Mouse (Mus musculus): Measurements from ENCODE around the gene Fgfr2.

The Fgfr2 gene

DNA sequence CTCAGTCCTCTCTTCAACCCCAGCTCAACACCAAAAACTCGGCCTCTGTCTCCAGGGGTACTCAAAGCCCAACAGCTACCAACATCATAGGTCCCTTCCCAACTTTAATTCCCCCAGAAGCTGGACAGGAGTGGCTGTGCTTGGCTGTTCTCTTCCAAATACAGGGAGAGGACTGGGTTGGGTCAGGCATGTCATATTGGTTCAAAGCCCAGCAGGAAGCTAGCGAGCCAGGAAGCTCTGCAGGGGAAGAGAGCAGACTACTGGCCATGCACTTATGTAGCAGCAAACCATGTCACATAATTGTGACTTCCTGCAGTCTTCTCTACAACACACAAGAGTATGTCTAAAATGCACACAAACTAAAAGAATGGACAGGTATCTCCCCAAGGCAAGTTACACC, 321.1 kb downstream of the Fgfr2 start:
- in situ Hi-C loops (cut with MboI; ENCODE audit: unreplicated experiment in 2 of 2) = loop anchor here in 1 of 2 experiments (5.0 kb wide), 1 partner anchor 35 kb away; no protein-coding TSS in a partner anchor

- in situ Hi-C loops (cut with MboI; ENCODE audit: unreplicated experiment in 2 of 2) = loop anchor here in 1 of 2 experiments (5.0 kb wide), 1 partner anchor 34 kb away; no protein-coding TSS in a partner anchor
Observed at GRCm38 (mm10) chr7:132801509-132801908, 321.6 kb downstream of the Fgfr2 start.

DNA sequence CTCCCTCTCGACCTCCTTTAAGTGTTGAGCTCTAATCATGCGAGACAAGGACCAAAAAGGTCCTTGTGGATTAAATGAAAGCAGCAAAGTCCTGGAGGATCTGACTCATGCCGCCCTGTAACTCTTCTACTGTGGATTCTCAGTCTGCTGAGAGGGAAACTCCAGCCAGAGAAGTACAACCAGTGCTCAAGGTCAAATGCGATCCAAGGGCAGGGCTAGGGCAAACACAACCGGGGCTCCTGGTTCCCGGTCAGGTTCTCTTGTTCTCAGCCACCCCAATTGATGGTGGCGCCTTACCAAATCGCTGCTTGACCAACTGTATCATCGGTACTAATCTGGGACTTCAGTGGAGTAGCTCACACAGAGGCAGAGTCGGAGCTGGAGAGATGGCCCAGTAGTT, 322.3 kb downstream of the Fgfr2 start:
- in situ Hi-C loops (cut with MboI; ENCODE audit: unreplicated experiment in 2 of 2) = loop anchor here in 1 of 2 experiments (5.0 kb wide), 1 partner anchor 34 kb away; no protein-coding TSS in a partner anchor

GRCm38 (mm10) chr7:132799119-132800016, 323.8 kb downstream of the Fgfr2 start:
- in situ Hi-C loops (cut with MboI; ENCODE audit: unreplicated experiment in 2 of 2) = loop anchor here in 1 of 2 experiments (5.0 kb wide), 1 partner anchor 32 kb away; no protein-coding TSS in a partner anchor

- in situ Hi-C loops (cut with MboI; ENCODE audit: unreplicated experiment in 2 of 2) = no loop called here
Observed at GRCm38 (mm10) chr7:132795141-132795540, 328.0 kb downstream of the Fgfr2 start.

GRCm38 (mm10) chr7:132793467-132793866, 329.7 kb downstream of the Fgfr2 start:
- in situ Hi-C loops (cut with MboI; ENCODE audit: unreplicated experiment in 2 of 2) = no loop called here

DNA sequence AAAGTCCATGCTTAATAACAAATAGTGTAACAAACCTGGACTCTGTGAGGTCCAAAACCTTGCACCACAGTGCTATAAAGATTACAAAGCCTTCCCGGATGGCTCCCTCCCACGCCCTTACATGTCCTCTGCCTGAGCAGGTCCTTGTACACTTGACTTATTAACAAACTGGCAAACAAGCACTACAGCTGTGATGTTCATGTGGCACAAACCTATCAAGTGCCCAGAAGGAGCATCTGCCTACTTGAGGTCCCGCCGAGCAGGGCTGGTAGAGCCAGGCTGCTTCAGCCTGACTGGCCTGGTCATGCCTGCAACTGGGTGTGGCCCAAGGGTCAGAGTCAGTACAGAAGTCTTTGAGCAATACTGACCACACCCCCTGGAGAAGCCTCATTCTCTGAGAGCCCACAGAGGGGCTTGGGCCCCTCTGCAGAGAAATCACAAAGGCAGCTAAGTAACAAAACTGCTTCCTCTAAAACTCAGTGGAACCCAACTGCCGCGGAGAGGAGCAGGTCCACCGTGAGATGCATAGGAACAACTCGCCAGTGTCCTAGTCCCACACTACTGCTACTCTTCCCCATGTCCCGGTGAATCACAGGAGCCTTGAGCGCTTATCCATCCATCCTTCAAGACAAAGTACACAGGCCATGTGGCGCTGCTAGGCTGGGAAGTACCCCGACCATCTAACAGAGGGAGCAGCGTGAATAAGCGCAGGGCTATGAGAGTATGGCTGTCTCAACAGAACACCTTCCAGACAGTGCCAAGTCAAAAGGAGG, 332.5 kb downstream of the Fgfr2 start:
- in situ Hi-C loops (cut with MboI; ENCODE audit: unreplicated experiment in 2 of 2) = no loop called here

DNA sequence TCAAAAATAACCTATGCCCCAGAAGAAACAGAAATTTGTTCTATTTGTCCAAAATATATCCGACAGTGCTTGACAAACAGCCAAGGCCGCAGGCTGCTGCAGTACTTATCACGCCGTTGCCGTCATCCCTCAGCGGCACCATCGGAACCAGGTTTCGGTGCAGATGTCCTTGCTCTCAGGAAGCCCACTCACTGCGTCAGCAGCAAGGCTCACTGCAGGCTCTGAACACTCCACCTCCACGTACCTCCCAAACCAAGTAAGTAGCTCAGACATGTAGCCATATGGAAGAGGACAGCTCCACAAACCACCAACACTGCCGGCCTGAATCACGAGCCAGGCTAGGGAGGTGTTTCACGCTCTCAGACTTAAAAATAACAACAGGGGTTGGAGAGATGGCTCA, 334.3 kb downstream of the Fgfr2 start:
- in situ Hi-C loops (cut with MboI; ENCODE audit: unreplicated experiment in 2 of 2) = no loop called here

- in situ Hi-C loops (cut with MboI; ENCODE audit: unreplicated experiment in 2 of 2) = no loop called here
Observed at GRCm38 (mm10) chr7:132787496-132788190, 335.5 kb downstream of the Fgfr2 start.

GRCm38 (mm10) chr7:132787022-132787421, 336.1 kb downstream of the Fgfr2 start:
- in situ Hi-C loops (cut with MboI; ENCODE audit: unreplicated experiment in 2 of 2) = no loop called here

DNA sequence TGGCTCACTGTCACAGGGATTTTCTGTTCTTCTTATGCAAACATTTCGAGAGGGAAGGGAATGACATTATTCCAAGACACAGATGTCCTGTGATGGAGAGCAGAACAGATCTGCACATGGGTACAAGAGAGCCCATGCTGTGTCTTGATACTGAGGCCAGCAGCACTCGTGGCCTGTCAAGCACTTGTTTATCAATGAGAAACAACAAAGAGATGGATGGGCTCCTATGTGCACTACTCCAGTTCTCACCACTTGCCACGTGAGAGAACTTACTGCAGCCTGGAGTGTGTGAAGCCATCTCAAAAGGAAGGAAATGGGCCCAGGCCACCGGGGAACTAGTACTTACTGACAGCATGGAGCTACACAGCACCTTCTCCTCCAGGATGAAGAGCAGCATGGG, 336.6 kb downstream of the Fgfr2 start:
- in situ Hi-C loops (cut with MboI; ENCODE audit: unreplicated experiment in 2 of 2) = no loop called here

GRCm38 (mm10) chr7:132786011-132786410, 337.1 kb downstream of the Fgfr2 start:
- in situ Hi-C loops (cut with MboI; ENCODE audit: unreplicated experiment in 2 of 2) = no loop called here

GRCm38 (mm10) chr7:132784101-132784500, 339.0 kb downstream of the Fgfr2 start:
- in situ Hi-C loops (cut with MboI; ENCODE audit: unreplicated experiment in 2 of 2) = no loop called here

- in situ Hi-C loops (cut with MboI; ENCODE audit: unreplicated experiment in 2 of 2) = no loop called here
Observed at GRCm38 (mm10) chr7:132781850-132782249, 341.3 kb downstream of the Fgfr2 start.

DNA sequence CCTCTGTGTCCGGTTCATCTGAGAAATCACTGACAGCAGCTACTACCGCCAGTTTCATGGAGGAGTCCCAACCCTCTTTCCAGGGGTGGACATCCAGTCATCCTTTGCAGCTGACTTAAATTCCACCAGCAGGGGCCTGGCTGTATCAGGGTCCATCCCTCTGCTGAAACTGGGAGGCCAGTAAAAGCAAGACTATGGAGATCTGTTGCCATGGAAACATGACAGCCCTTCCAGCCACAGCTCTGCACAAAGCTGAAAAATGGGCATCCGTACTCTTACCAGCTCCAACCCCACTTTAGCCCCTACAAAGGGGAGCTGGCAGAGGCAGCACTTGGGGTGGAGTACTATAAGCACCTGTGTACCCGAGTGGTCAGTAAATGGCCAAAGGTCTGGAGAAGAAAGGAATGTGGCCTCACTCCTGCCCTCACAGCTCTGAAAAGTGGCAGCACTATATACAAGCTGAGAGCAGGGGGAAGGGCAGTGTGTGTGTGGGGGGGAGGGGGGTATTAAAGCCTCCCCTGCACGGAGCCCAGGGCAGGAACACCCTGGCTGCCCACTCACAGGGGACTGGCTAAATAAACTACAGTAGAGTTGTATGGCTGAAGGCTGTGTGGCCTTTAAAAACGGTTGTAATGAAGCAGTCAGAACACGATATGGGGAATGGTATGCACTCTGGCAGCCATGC, 341.9 kb downstream of the Fgfr2 start:
- in situ Hi-C loops (cut with MboI; ENCODE audit: unreplicated experiment in 2 of 2) = no loop called here

DNA sequence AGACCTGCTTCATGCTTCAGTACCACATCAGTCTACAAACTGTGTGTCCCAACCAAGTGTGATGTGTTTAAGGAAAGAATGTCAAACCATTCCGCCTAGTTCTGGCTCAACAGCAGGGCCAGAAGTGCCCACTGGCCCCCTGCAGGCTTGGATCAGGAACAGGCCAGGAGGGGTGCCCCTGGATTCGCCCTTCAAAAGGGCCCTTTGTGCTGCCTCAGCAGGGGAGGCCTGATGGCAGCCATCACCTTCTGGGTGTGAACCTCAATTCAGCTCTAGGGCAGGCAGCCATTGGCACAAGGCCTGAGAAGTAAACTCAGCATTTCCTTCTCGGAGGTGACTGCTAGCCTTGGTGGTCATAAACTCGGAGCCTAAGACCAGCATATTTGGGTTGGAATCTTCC, 342.5 kb downstream of the Fgfr2 start:
- in situ Hi-C loops (cut with MboI; ENCODE audit: unreplicated experiment in 2 of 2) = no loop called here

- in situ Hi-C loops (cut with MboI; ENCODE audit: unreplicated experiment in 2 of 2) = no loop called here
Observed at GRCm38 (mm10) chr7:132778630-132779029, 344.5 kb downstream of the Fgfr2 start.

- in situ Hi-C loops (cut with MboI; ENCODE audit: unreplicated experiment in 2 of 2) = no loop called here
Observed at GRCm38 (mm10) chr7:132777728-132778453, 345.3 kb downstream of the Fgfr2 start.

- in situ Hi-C loops (cut with MboI; ENCODE audit: unreplicated experiment in 2 of 2) = no loop called here
Observed at GRCm38 (mm10) chr7:132777117-132777516, 346.0 kb downstream of the Fgfr2 start.
